Comparison of ENCODE assay signal across 8 mouse cellular contexts in genomic region chr10:108088883-108089282, GRCm38 (mm10).
DNase-seq lines count a peak whose midpoint lies in the region; ATAC-seq and TF ChIP-seq lines count a peak whose summit lies in the region.

No protein-coding gene starts in this region.

- H3K27me3 ChIP-seq in kidney, postnatal 0 days (ENCODE audit: insufficient read depth, low read length) = no peaks in the 10 kb centered on the region
- no peaks in the 10 kb centered on the region for H3K27me3 ChIP-seq in heart, embryonic 15.5 days

- H3K9ac ChIP-seq in kidney, postnatal 0 days (ENCODE audit: low read depth, low read length) = no peak overlapping the region
- H3K9ac ChIP-seq in heart, embryonic 15.5 days = peak overlapping the region; percentile 33; the same call in 1 of the 2 replicates

- H3K9me3 ChIP-seq in kidney, postnatal 0 days (replicated peaks; ENCODE audit: low read length) = no peaks in the 10 kb centered on the region
- H3K9me3 ChIP-seq in heart, embryonic 15.5 days (replicated peaks) = no peaks in the 10 kb centered on the region

- DNase-seq in kidney, postnatal 0 days (ENCODE audit: low spot score) = no peak
- DNase-seq in kidney, adult 8-10 months = no peak
- DNase-seq in spleen, postnatal 10 days (ENCODE audit: low spot score in 2 of 2) = no peak
- DNase-seq in yolk sac, embryonic 10.5 days (ENCODE audit: low spot score) = no peak
- no peak for DNase-seq in gastrocnemius, postnatal 25 days

- H3K4me1 ChIP-seq in kidney, postnatal 0 days (replicated peaks; ENCODE audit: insufficient read depth, low read length) = no peaks in the 10 kb centered on the region
- H3K4me1 ChIP-seq in cortical plate, adult 2 months (ENCODE audit: control insufficient read depth, insufficient read depth, low read length) = peaks cover 7% of the 10 kb centered on the region
- H3K4me1 ChIP-seq in heart, embryonic 15.5 days (replicated peaks) = peaks cover 23% of the 10 kb centered on the region

- 67% methylated on average over 8 of the region's 8 CpGs for WGBS in kidney, postnatal 0 days
- WGBS in heart, embryonic 15.5 days = 26% methylated on average over 8 of the region's 8 CpGs

- H3K27ac ChIP-seq in kidney, postnatal 0 days = no peak overlapping the region
- H3K27ac ChIP-seq in cortical plate, adult 2 months (ENCODE audit: insufficient read depth, low read length) = peak overlapping the region; percentile 4; the same call in 1 of the 2 replicates
- H3K27ac ChIP-seq in heart, embryonic 15.5 days = peak overlapping the region; percentile 81

- no peak overlapping the region for H3K4me3 ChIP-seq in kidney, postnatal 0 days (replicated peaks; ENCODE audit: low read depth, low read length)
- no peak overlapping the region for H3K4me3 ChIP-seq in cortical plate, adult 2 months (ENCODE audit: insufficient read depth, low read length)
- no peak overlapping the region for H3K4me3 ChIP-seq in heart, embryonic 15.5 days

- no peak for TF ChIP-seq CTCF in kidney, postnatal 0 days (IDR thresholded peaks at IDR 0.05; ENCODE audit: low read depth)
- TF ChIP-seq CTCF in cortical plate, adult 2 months (IDR thresholded peaks at IDR 0.05; ENCODE audit: extremely low read depth, insufficient read depth, low read length) = no peak

- H3K4me2 ChIP-seq in kidney, postnatal 0 days (ENCODE audit: low read length) = 0 out of 2 replicates have a peak overlapping the region, but pooled peaks have one; percentile 21
- H3K4me2 ChIP-seq in heart, embryonic 15.5 days = peak overlapping the region; percentile 9

- ATAC-seq in kidney, postnatal 0 days (replicated peaks; ENCODE audit: low FRiP score, low read depth) = no peak
- ATAC-seq in heart, embryonic 15.5 days (replicated peaks; ENCODE audit: insufficient number of reproducible peaks, insufficient read depth, low FRiP score, low read depth) = 0 out of 2 replicates have a peak, but pooled peaks have one; percentile 12
- peak; percentile 62 for ATAC-seq in megakaryocyte-erythroid progenitor cell, adult 5-6 weeks (replicated peaks; ENCODE audit: low FRiP score, low TSS enrichment, poor library complexity, severe bottlenecking)

- no peaks in the 10 kb centered on the region for H3K36me3 ChIP-seq in kidney, postnatal 0 days (ENCODE audit: insufficient read depth, low read length)
- no peaks in the 10 kb centered on the region for H3K36me3 ChIP-seq in heart, embryonic 15.5 days

- TF ChIP-seq POLR2A in cortical plate, adult 2 months (IDR thresholded peaks at IDR 0.05; ENCODE audit: extremely low read depth, insufficient read depth, low read length) = no peak
